Mouse (Mus musculus): Measurements from ENCODE around the gene Vat1l. TPM values are rescaled to one million over a fixed set of nuclear protein-coding genes. Genes with fewer than 3 reads are reported as not detected.

Gene Vat1l
- polyA plus RNA-seq, 1 experiment from 2014 or later, result 79.7 TPM

- Histone ChIP-seq H3K36me3 (ENCODE audit: control insufficient read depth, insufficient read depth, low read length) (0 out of 2 replicates have a peak, but pooled peaks cover 2% of the 10 kb centered on the region), H3K4me1 (ENCODE audit: control insufficient read depth, insufficient read depth, low read depth, low read length) (no peaks in the 10 kb centered on the region), H3K27me3 (replicated peaks; ENCODE audit: control insufficient read depth, insufficient read depth, low read length) (no peaks in the 10 kb centered on the region), H3K4me3 (ENCODE audit: low read length) (no peak overlapping the region), H3K9ac (ENCODE audit: low read depth, low read length) (no peak overlapping the region), H3K9me3 (ENCODE audit: control insufficient read depth, low read length) (no peaks in the 10 kb centered on the region), H3K4me2 (ENCODE audit: low read length) (no peak overlapping the region), H3K27ac (ENCODE audit: low read depth, low read length) (no peak overlapping the region)
- no peak for ATAC-seq
- 73% methylated on average over 8 of the region's 8 CpGs for WGBS
Observed at GRCm38 (mm10) chr8:114274558-114274957, 69.1 kb downstream of the Vat1l start.

GRCm38 (mm10) chr8:114281101-114281500 lies 75.7 kb downstream of the Vat1l start:
- no peak overlapping the region for H3K9ac ChIP-seq (ENCODE audit: low read depth, low read length)
- H3K27me3 ChIP-seq (replicated peaks; ENCODE audit: control insufficient read depth, insufficient read depth, low read length), result no peaks in the 10 kb centered on the region
- no peak overlapping the region for H3K4me2 ChIP-seq (ENCODE audit: low read length)
- H3K9me3 ChIP-seq (ENCODE audit: control insufficient read depth, low read length), result no peaks in the 10 kb centered on the region
- H3K36me3 ChIP-seq (ENCODE audit: control insufficient read depth, insufficient read depth, low read length), result no peaks in the 10 kb centered on the region; the same call in 1 of the 2 replicates
- ATAC-seq, result no peak
- H3K4me1 ChIP-seq (ENCODE audit: control insufficient read depth, insufficient read depth, low read depth, low read length), result no peaks in the 10 kb centered on the region
- WGBS, result 71% methylated on average over 1 of the region's 1 CpGs
- no peak overlapping the region for H3K27ac ChIP-seq (ENCODE audit: low read depth, low read length)
- H3K4me3 ChIP-seq (ENCODE audit: low read length), result no peak overlapping the region

- Histone ChIP-seq H3K4me2 (ENCODE audit: low read length) (no peak overlapping the region; the same call in 1 of the 2 replicates), H3K4me1 (ENCODE audit: control insufficient read depth, insufficient read depth, low read depth, low read length) (peaks cover 14% of the 10 kb centered on the region), H3K27ac (ENCODE audit: low read depth, low read length) (peak overlapping the region; percentile 75), H3K4me3 (ENCODE audit: low read length) (no peak overlapping the region), H3K27me3 (replicated peaks; ENCODE audit: control insufficient read depth, insufficient read depth, low read length) (no peaks in the 10 kb centered on the region), H3K9ac (ENCODE audit: low read depth, low read length) (0 out of 2 replicates have a peak overlapping the region, but pooled peaks have one; percentile 0), H3K9me3 (ENCODE audit: control insufficient read depth, low read length) (no peaks in the 10 kb centered on the region), H3K36me3 (ENCODE audit: control insufficient read depth, insufficient read depth, low read length) (no peaks in the 10 kb centered on the region)
- WGBS, result 20% methylated on average over 11 of the region's 11 CpGs
- ATAC-seq, result peak; percentile 82
Observed at GRCm38 (mm10) chr8:114294889-114295748, 89.7 kb downstream of the Vat1l start.

- Histone ChIP-seq H3K9me3 (ENCODE audit: control insufficient read depth, low read length) (no peaks in the 10 kb centered on the region), H3K4me2 (ENCODE audit: low read length) (no peak overlapping the region), H3K27ac (ENCODE audit: low read depth, low read length) (peak overlapping the region; percentile 75), H3K4me1 (ENCODE audit: control insufficient read depth, insufficient read depth, low read depth, low read length) (peaks cover 14% of the 10 kb centered on the region), H3K9ac (ENCODE audit: low read depth, low read length) (no peak overlapping the region), H3K36me3 (ENCODE audit: control insufficient read depth, insufficient read depth, low read length) (no peaks in the 10 kb centered on the region), H3K4me3 (ENCODE audit: low read length) (no peak overlapping the region), H3K27me3 (replicated peaks; ENCODE audit: control insufficient read depth, insufficient read depth, low read length) (no peaks in the 10 kb centered on the region)
- WGBS, result 49% methylated on average over 3 of the region's 3 CpGs
- ATAC-seq, result no peak
Observed at GRCm38 (mm10) chr8:114295749-114296067, 90.3 kb downstream of the Vat1l start.

GRCm38 (mm10) chr8:114298253-114298652 lies 92.8 kb downstream of the Vat1l start:
- Histone ChIP-seq H3K4me1 (ENCODE audit: control insufficient read depth, insufficient read depth, low read depth, low read length) (peaks cover 14% of the 10 kb centered on the region), H3K4me3 (ENCODE audit: low read length) (no peak overlapping the region), H3K4me2 (ENCODE audit: low read length) (no peak overlapping the region), H3K27ac (ENCODE audit: low read depth, low read length) (no peak overlapping the region), H3K36me3 (ENCODE audit: control insufficient read depth, insufficient read depth, low read length) (no peaks in the 10 kb centered on the region), H3K9ac (ENCODE audit: low read depth, low read length) (no peak overlapping the region), H3K9me3 (ENCODE audit: control insufficient read depth, low read length) (no peaks in the 10 kb centered on the region), H3K27me3 (replicated peaks; ENCODE audit: control insufficient read depth, insufficient read depth, low read length) (no peaks in the 10 kb centered on the region)
- ATAC-seq, result no peak
- WGBS, result 28% methylated on average over 2 of the region's 2 CpGs

- Histone ChIP-seq H3K36me3 (ENCODE audit: control insufficient read depth, insufficient read depth, low read length) (no peaks in the 10 kb centered on the region), H3K9me3 (ENCODE audit: control insufficient read depth, low read length) (no peaks in the 10 kb centered on the region), H3K9ac (ENCODE audit: low read depth, low read length) (no peak overlapping the region), H3K4me3 (ENCODE audit: low read length) (no peak overlapping the region), H3K27ac (ENCODE audit: low read depth, low read length) (no peak overlapping the region), H3K27me3 (replicated peaks; ENCODE audit: control insufficient read depth, insufficient read depth, low read length) (no peaks in the 10 kb centered on the region), H3K4me1 (ENCODE audit: control insufficient read depth, insufficient read depth, low read depth, low read length) (peaks cover 8% of the 10 kb centered on the region), H3K4me2 (ENCODE audit: low read length) (no peak overlapping the region)
- ATAC-seq, result peak; percentile 46; the same call in 1 of the 2 replicates
- 43% methylated on average over 7 of the region's 7 CpGs for WGBS
Observed at GRCm38 (mm10) chr8:114300072-114300471, 94.7 kb downstream of the Vat1l start.

- H3K9me3 ChIP-seq (ENCODE audit: control insufficient read depth, low read length), result no peaks in the 10 kb centered on the region
- no peak overlapping the region for H3K27ac ChIP-seq (ENCODE audit: low read depth, low read length)
- H3K4me2 ChIP-seq (ENCODE audit: low read length), result no peak overlapping the region
- WGBS, result 63% methylated on average over 5 of the region's 5 CpGs
- H3K4me1 ChIP-seq (ENCODE audit: control insufficient read depth, insufficient read depth, low read depth, low read length), result peaks cover 3% of the 10 kb centered on the region; the same call in 1 of the 2 replicates
- H3K27me3 ChIP-seq (replicated peaks; ENCODE audit: control insufficient read depth, insufficient read depth, low read length), result no peaks in the 10 kb centered on the region
- H3K36me3 ChIP-seq (ENCODE audit: control insufficient read depth, insufficient read depth, low read length), result no peaks in the 10 kb centered on the region
- H3K9ac ChIP-seq (ENCODE audit: low read depth, low read length), result no peak overlapping the region
- peak; percentile 79 for ATAC-seq
- H3K4me3 ChIP-seq (ENCODE audit: low read length), result no peak overlapping the region
Observed at GRCm38 (mm10) chr8:114306296-114306695, 100.9 kb downstream of the Vat1l start.

- Histone ChIP-seq H3K4me3 (ENCODE audit: low read length) (no peak overlapping the region), H3K27ac (ENCODE audit: low read depth, low read length) (no peak overlapping the region), H3K36me3 (ENCODE audit: control insufficient read depth, insufficient read depth, low read length) (no peaks in the 10 kb centered on the region), H3K27me3 (replicated peaks; ENCODE audit: control insufficient read depth, insufficient read depth, low read length) (no peaks in the 10 kb centered on the region), H3K9ac (ENCODE audit: low read depth, low read length) (no peak overlapping the region), H3K4me2 (ENCODE audit: low read length) (no peak overlapping the region), H3K4me1 (ENCODE audit: control insufficient read depth, insufficient read depth, low read depth, low read length) (no peaks in the 10 kb centered on the region), H3K9me3 (ENCODE audit: control insufficient read depth, low read length) (no peaks in the 10 kb centered on the region)
- WGBS, result 39% methylated on average over 5 of the region's 5 CpGs
- no peak for ATAC-seq
Observed at GRCm38 (mm10) chr8:114314669-114315325, 109.4 kb downstream of the Vat1l start.

GRCm38 (mm10) chr8:114318161-114318560 lies 112.7 kb downstream of the Vat1l start:
- no peaks in the 10 kb centered on the region for H3K9me3 ChIP-seq (ENCODE audit: control insufficient read depth, low read length)
- no peak overlapping the region for H3K27ac ChIP-seq (ENCODE audit: low read depth, low read length)
- peaks cover 3% of the 10 kb centered on the region; the same call in 1 of the 2 replicates for H3K36me3 ChIP-seq (ENCODE audit: control insufficient read depth, insufficient read depth, low read length)
- no peak overlapping the region for H3K4me3 ChIP-seq (ENCODE audit: low read length)
- H3K27me3 ChIP-seq (replicated peaks; ENCODE audit: control insufficient read depth, insufficient read depth, low read length), result no peaks in the 10 kb centered on the region
- no peak overlapping the region for H3K4me2 ChIP-seq (ENCODE audit: low read length)
- H3K4me1 ChIP-seq (ENCODE audit: control insufficient read depth, insufficient read depth, low read depth, low read length), result no peaks in the 10 kb centered on the region
- 61% methylated on average over 4 of the region's 4 CpGs for whole genome bisulfite sequencing
- no peak for ATAC-seq
- no peak overlapping the region for H3K9ac ChIP-seq (ENCODE audit: low read depth, low read length)
